Mouse (Mus musculus) hindbrain, embryonic 13.5 days (tissue): Measurements from ENCODE around the gene Abcb1a. TPM values are rescaled to one million over a fixed set of nuclear protein-coding genes. Genes with fewer than 3 reads are reported as not detected.

Experiments used
- ATAC-seq: fragments of 200-750 bp; cut with Nextera tagmentation; 2 replicates; pipeline ENCODE4 v1.8.0; 2017; ENCODE audit warnings: moderate TSS enrichment; ENCODE audit not compliant: low FRiP score
- H3K27ac ChIP-seq: fragments of 300-500 bp; sonication (generic); 2 replicates; pipeline ENCODE4 v1.5.1; 2015; ENCODE audit warnings: inconsistent platforms, mild to moderate bottlenecking, moderate library complexity
- H3K27me3 ChIP-seq: fragments of 300-500 bp; sonication (generic); 2 replicates; pipeline ENCODE4 v1.6.1; 2015; ENCODE audit warnings: mild to moderate bottlenecking, inconsistent platforms
- H3K36me3 ChIP-seq: fragments of 300-500 bp; sonication (generic); 2 replicates; pipeline ENCODE4 v1.6.1; 2015; ENCODE audit warnings: mild to moderate bottlenecking, inconsistent platforms
- H3K4me1 ChIP-seq: fragments of 300-500 bp; sonication (generic); replicated peaks from 2 replicates; pipeline ENCODE4 v1.6.1; 2015; ENCODE audit warnings: inconsistent platforms
- H3K4me2 ChIP-seq: fragments of 300-500 bp; sonication (generic); 2 replicates; pipeline ENCODE4 v1.6.1; 2015; ENCODE audit warnings: inconsistent platforms, mild to moderate bottlenecking, moderate library complexity
- H3K4me3 ChIP-seq: fragments of 300-500 bp; sonication (generic); 2 replicates; pipeline ENCODE4 v1.5.1; 2015; ENCODE audit warnings: mild to moderate bottlenecking, inconsistent platforms
- H3K9ac ChIP-seq: fragments of 300-500 bp; sonication (generic); 2 replicates; pipeline ENCODE4 v1.6.1; 2015; ENCODE audit warnings: mild to moderate bottlenecking, inconsistent platforms
- H3K9me3 ChIP-seq: fragments of 300-500 bp; sonication (generic); 2 replicates; pipeline ENCODE4 v1.6.1; 2016; ENCODE audit warnings: inconsistent platforms
- WGBS: fragments of 180-500 bp; shearing (Covaris S2); methylation state at CpG from one replicate; pipeline ENCODE4 v1.1.7; 2015; 5-methylcytosine and 5-hydroxymethylcytosine counted together
- polyA plus RNA-seq: library from polyadenylated mRNA; unstranded; fragments of >200 nt; fragmentation: Nextera tagmentation; extraction: Ambion mirVana; gene quantifications from 2 replicates; pipeline ENCODE4 v1.2.1, GENCODE M21; 2015

Gene Abcb1a
- polyA plus RNA-seq: 1.4 and 1.5 TPM in 2 replicates

GRCm38 (mm10) chr5:8659911-8660737 lies at the start of gene Abcb1a:
Gene Abcb1a (plus strand): TSS chr5:8660077.
- Histone ChIP-seq H3K36me3 (no peaks in the 10 kb centered on the region), H3K4me1 (peaks cover 11% of the 10 kb centered on the region), H3K9me3 (no peaks in the 10 kb centered on the region), H3K9ac (peak within 1 kb of the TSS; percentile 61), H3K4me3 (peak within 1 kb of the TSS; percentile 43), H3K4me2 (peak within 1 kb of the TSS; percentile 78), H3K27me3 (peaks cover 9% of the 10 kb centered on the region; the same call in 1 of the 2 replicates), H3K27ac (no peak within 1 kb of the TSS)
- WGBS: 9% methylated on average over 37 of the region's 37 CpGs
- peak; percentile 77 for ATAC-seq

GRCm38 (mm10) chr5:8622071-8622595 lies 37.7 kb upstream of the Abcb1a start:
- peaks cover 5% of the 10 kb centered on the region; the same call in 1 of the 2 replicates for H3K4me1 ChIP-seq
- no peaks in the 10 kb centered on the region for H3K36me3 ChIP-seq
- H3K4me3 ChIP-seq: peak overlapping the region; percentile 93
- under 1% methylated on average over 45 of the region's 49 CpGs for WGBS
- H3K27me3 ChIP-seq: no peaks in the 10 kb centered on the region
- peak overlapping the region; percentile 96 for H3K27ac ChIP-seq
- H3K9me3 ChIP-seq: no peaks in the 10 kb centered on the region
- H3K4me2 ChIP-seq: peak overlapping the region; percentile 64
- peak; percentile 77 for ATAC-seq
- peak overlapping the region; percentile 94 for H3K9ac ChIP-seq

GRCm38 (mm10) chr5:8622596-8623231 lies 37.2 kb upstream of the Abcb1a start, which contains the start of gene Rundc3b:
Gene Rundc3b (minus strand): TSS chr5:8622952.
- H3K36me3 ChIP-seq: no peaks in the 10 kb centered on the region
- H3K4me3 ChIP-seq: peak within 1 kb of the TSS; percentile 93
- peak; percentile 99 for ATAC-seq
- H3K27ac ChIP-seq: peak within 1 kb of the TSS; percentile 96
- H3K9me3 ChIP-seq: no peaks in the 10 kb centered on the region
- peak within 1 kb of the TSS; percentile 64 for H3K4me2 ChIP-seq
- H3K9ac ChIP-seq: peak within 1 kb of the TSS; percentile 94
- peaks cover 5% of the 10 kb centered on the region; the same call in 1 of the 2 replicates for H3K4me1 ChIP-seq
- H3K27me3 ChIP-seq: no peaks in the 10 kb centered on the region
- under 1% methylated on average over 39 of the region's 74 CpGs for WGBS

- no peaks in the 10 kb centered on the region for H3K4me1 ChIP-seq
- H3K27ac ChIP-seq: no peak overlapping the region
- no peaks in the 10 kb centered on the region for H3K36me3 ChIP-seq
- H3K9me3 ChIP-seq: no peaks in the 10 kb centered on the region
- no peak overlapping the region for H3K4me3 ChIP-seq
- no peak overlapping the region for H3K9ac ChIP-seq
- H3K4me2 ChIP-seq: no peak overlapping the region
- 85% methylated on average over 3 of the region's 3 CpGs for WGBS
- no peaks in the 10 kb centered on the region for H3K27me3 ChIP-seq
- ATAC-seq: no peak
Measured at GRCm38 (mm10) chr5:8632901-8633300, 27.0 kb upstream of the Abcb1a start.

- H3K4me1 ChIP-seq: no peaks in the 10 kb centered on the region
- H3K27ac ChIP-seq: no peak overlapping the region
- H3K36me3 ChIP-seq: no peaks in the 10 kb centered on the region
- no peak overlapping the region for H3K4me3 ChIP-seq
- H3K9ac ChIP-seq: no peak overlapping the region
- no peak overlapping the region for H3K4me2 ChIP-seq
- ATAC-seq: no peak
- no peaks in the 10 kb centered on the region for H3K9me3 ChIP-seq
- H3K27me3 ChIP-seq: no peaks in the 10 kb centered on the region
Measured at GRCm38 (mm10) chr5:8634489-8634975, 25.3 kb upstream of the Abcb1a start.

- Histone ChIP-seq H3K36me3 (no peaks in the 10 kb centered on the region), H3K4me3 (no peak overlapping the region), H3K4me2 (no peak overlapping the region), H3K9ac (no peak overlapping the region), H3K27me3 (no peaks in the 10 kb centered on the region), H3K27ac (no peak overlapping the region), H3K9me3 (no peaks in the 10 kb centered on the region), H3K4me1 (no peaks in the 10 kb centered on the region)
- 76% methylated on average over 4 of the region's 4 CpGs for WGBS
- ATAC-seq: no peak
Measured at GRCm38 (mm10) chr5:8648300-8648699, 11.6 kb upstream of the Abcb1a start.

GRCm38 (mm10) chr5:8648774-8649173 lies 11.1 kb upstream of the Abcb1a start:
- Histone ChIP-seq H3K4me2 (no peak overlapping the region), H3K9me3 (no peaks in the 10 kb centered on the region), H3K4me3 (no peak overlapping the region), H3K27me3 (no peaks in the 10 kb centered on the region), H3K27ac (no peak overlapping the region), H3K4me1 (no peaks in the 10 kb centered on the region), H3K9ac (no peak overlapping the region), H3K36me3 (no peaks in the 10 kb centered on the region)
- no peak for ATAC-seq

- ATAC-seq: no peak
- 86% methylated on average over 2 of the region's 2 CpGs for WGBS
Measured at GRCm38 (mm10) chr5:8652085-8652484, 7.8 kb upstream of the Abcb1a start.

GRCm38 (mm10) chr5:8660738-8661151 lies 868 bp downstream of the Abcb1a start:
- Histone ChIP-seq H3K9ac (no peak overlapping the region), H3K36me3 (no peaks in the 10 kb centered on the region), H3K27me3 (peaks cover 9% of the 10 kb centered on the region; the same call in 1 of the 2 replicates), H3K4me3 (peak overlapping the region; percentile 43), H3K4me2 (peak overlapping the region; percentile 78), H3K27ac (no peak overlapping the region), H3K4me1 (peaks cover 11% of the 10 kb centered on the region), H3K9me3 (no peaks in the 10 kb centered on the region)
- 75% methylated on average over 10 of the region's 10 CpGs for WGBS
- no peak for ATAC-seq

More at GRCm38 (mm10) chr5:8652085-8652484, 7.8 kb upstream of the Abcb1a start:
- Histone ChIP-seq H3K4me3 (no peak overlapping the region), H3K4me2 (no peak overlapping the region), H3K9ac (no peak overlapping the region), H3K27ac (no peak overlapping the region), H3K27me3 (no peaks in the 10 kb centered on the region), H3K4me1 (no peaks in the 10 kb centered on the region), H3K36me3 (no peaks in the 10 kb centered on the region), H3K9me3 (no peaks in the 10 kb centered on the region)

GRCm38 (mm10) chr5:8664678-8665077 lies 4.8 kb downstream of the Abcb1a start:
- Histone ChIP-seq H3K4me3 (no peak overlapping the region), H3K9me3 (no peaks in the 10 kb centered on the region), H3K9ac (no peak overlapping the region), H3K4me2 (no peak overlapping the region), H3K36me3 (no peaks in the 10 kb centered on the region), H3K27me3 (peaks cover 7% of the 10 kb centered on the region; the same call in 1 of the 2 replicates), H3K27ac (no peak overlapping the region), H3K4me1 (peaks cover 11% of the 10 kb centered on the region)
- 69% methylated on average over 3 of the region's 3 CpGs for WGBS
- ATAC-seq: no peak

- no peaks in the 10 kb centered on the region for H3K4me1 ChIP-seq
- H3K4me3 ChIP-seq: no peak overlapping the region
- ATAC-seq: no peak
- no peak overlapping the region for H3K4me2 ChIP-seq
- no peak overlapping the region for H3K9ac ChIP-seq
- no peaks in the 10 kb centered on the region for H3K27me3 ChIP-seq
- WGBS: 82% methylated on average over 9 of the region's 9 CpGs
- no peaks in the 10 kb centered on the region for H3K9me3 ChIP-seq
- H3K36me3 ChIP-seq: no peaks in the 10 kb centered on the region
- no peak overlapping the region for H3K27ac ChIP-seq
Measured at GRCm38 (mm10) chr5:8667758-8668474, 8.0 kb downstream of the Abcb1a start.

GRCm38 (mm10) chr5:8669606-8670005 lies 9.7 kb downstream of the Abcb1a start:
- ATAC-seq: no peak
- no peak overlapping the region for H3K9ac ChIP-seq
- 90% methylated on average over 1 of the region's 1 CpGs for WGBS
- H3K9me3 ChIP-seq: no peaks in the 10 kb centered on the region
- H3K27me3 ChIP-seq: no peaks in the 10 kb centered on the region
- H3K27ac ChIP-seq: no peak overlapping the region
- no peaks in the 10 kb centered on the region for H3K36me3 ChIP-seq
- H3K4me3 ChIP-seq: no peak overlapping the region
- H3K4me1 ChIP-seq: no peaks in the 10 kb centered on the region
- no peak overlapping the region for H3K4me2 ChIP-seq
